Mouse (Mus musculus) C2C12 (cell line): ENCODE results near the gene Adgrb3. TPM values are rescaled to one million over a fixed set of nuclear protein-coding genes. Genes with fewer than 3 reads are reported as not detected.
"Not testable (repeated sequence)": the region's sequence is repeated elsewhere in the genome, so short reads cannot be mapped to it uniquely, and the experiment has no call there.

Experiments used
- H3K27me3 ChIP-seq: one replicate; pipeline ENCODE4 v1.6.1; 2011; ENCODE audit not compliant: control insufficient read depth, insufficient read depth, insufficient read length
- H3K36me3 ChIP-seq: one replicate; pipeline ENCODE4 v1.6.1; 2011; ENCODE audit not compliant: control insufficient read depth, insufficient read depth
- H3K4me3 ChIP-seq: one replicate; pipeline ENCODE4 v1.5.1; 2011; ENCODE audit warnings: mild to moderate bottlenecking, control low read depth; ENCODE audit not compliant: poor library complexity, insufficient read depth, severe bottlenecking
- H3K79me2 ChIP-seq: one replicate; pipeline ENCODE4 v1.6.1; 2011; ENCODE audit not compliant: control insufficient read depth, insufficient read depth
- H3K79me3 ChIP-seq: one replicate; pipeline ENCODE4 v1.6.1; 2011; ENCODE audit warnings: low read depth, control low read depth
- H3ac ChIP-seq: one replicate; pipeline ENCODE3; 2011; ENCODE audit warnings: low read depth; ENCODE audit not compliant: control insufficient read depth, insufficient read length
- CEBPB ChIP-seq: IDR thresholded peaks from one replicate; pipeline ENCODE4 v1.6.1; 2011; ENCODE audit warnings: low read depth, mild to moderate bottlenecking, control low read depth, moderate library complexity
- CTCF ChIP-seq: IDR thresholded peaks from one replicate; pipeline ENCODE4 v1.5.1; 2011; ENCODE audit not compliant: control insufficient read depth, insufficient read depth, insufficient read length
- FOSL1 ChIP-seq: IDR thresholded peaks from one replicate; pipeline ENCODE4 v1.8.0; 2011; ENCODE audit warnings: mild to moderate bottlenecking, low read length; ENCODE audit not compliant: poor library complexity, insufficient read depth, severe bottlenecking
- MAX ChIP-seq: IDR thresholded peaks from one replicate; pipeline ENCODE4 v1.6.1; 2011; ENCODE audit warnings: mild to moderate bottlenecking, control low read depth
- MYOD1 ChIP-seq: IDR thresholded peaks from one replicate; pipeline ENCODE4 v1.6.1; 2011; ENCODE audit warnings: low read depth; ENCODE audit not compliant: control insufficient read depth, insufficient read length
- MYOG ChIP-seq: IDR thresholded peaks from one replicate; pipeline ENCODE4 v1.6.1; 2011; ENCODE audit not compliant: control insufficient read depth, insufficient read length; ENCODE audit errors: extremely low read depth
- USF1 ChIP-seq: IDR thresholded peaks from one replicate; pipeline ENCODE4 v1.6.1; 2011; ENCODE audit warnings: low read depth, mild to moderate bottlenecking, control low read depth, moderate library complexity
- polyA plus RNA-seq: library from polyadenylated mRNA; unstranded; fragments of >200 nt; fragmentation: generic; extraction: Trizol; gene quantifications from one replicate; pipeline ENCODE4 v1.2.1, GENCODE M21; 2012; ENCODE audit warnings: missing spikeins

Gene Adgrb3
- polyA plus RNA-seq, 1 experiment, result not detected

- Histone ChIP-seq H3K27me3 (no peaks in the 10 kb centered on the region), H3K36me3 (no peaks in the 10 kb centered on the region), H3K4me3 (no peak overlapping the region), H3K79me3 (no peaks in the 10 kb centered on the region), H3K79me2 (no peaks in the 10 kb centered on the region), H3ac (no peak overlapping the region)
- TF ChIP-seq USF1 (no peak), CEBPB (no peak), FOSL1 (no peak), MYOD1 (no peak)
Measured at GRCm38 (mm10) chr1:25644256-25644655, 185.3 kb downstream of the Adgrb3 start.

DNA sequence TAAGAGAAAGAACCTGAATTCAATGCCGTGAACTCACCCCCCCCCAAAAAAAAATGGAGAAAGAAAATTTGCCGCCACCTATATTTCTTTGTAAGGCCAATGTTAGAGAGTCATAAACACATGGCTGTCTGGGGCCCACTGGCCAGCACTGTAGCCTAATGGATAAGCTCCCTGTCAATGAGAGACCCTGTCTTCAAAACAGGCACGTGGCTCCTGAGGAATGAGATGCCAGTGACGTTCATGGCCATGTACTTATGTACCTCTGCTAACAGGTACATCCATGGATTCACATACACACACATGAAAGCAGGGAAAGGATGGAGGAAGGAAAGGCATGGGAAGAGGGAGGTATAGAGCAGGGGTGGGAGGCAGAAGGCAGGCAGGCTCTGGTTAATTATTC, 208.0 kb downstream of the Adgrb3 start:
- Histone ChIP-seq H3K79me3 (no peaks in the 10 kb centered on the region), H3ac (no peak overlapping the region), H3K27me3 (no peaks in the 10 kb centered on the region), H3K36me3 (no peaks in the 10 kb centered on the region), H3K79me2 (no peaks in the 10 kb centered on the region), H3K4me3 (no peak overlapping the region)
- TF ChIP-seq MYOD1 (no peak), CTCF (no peak), MYOG (no peak), MAX (no peak), FOSL1 (no peak)

DNA sequence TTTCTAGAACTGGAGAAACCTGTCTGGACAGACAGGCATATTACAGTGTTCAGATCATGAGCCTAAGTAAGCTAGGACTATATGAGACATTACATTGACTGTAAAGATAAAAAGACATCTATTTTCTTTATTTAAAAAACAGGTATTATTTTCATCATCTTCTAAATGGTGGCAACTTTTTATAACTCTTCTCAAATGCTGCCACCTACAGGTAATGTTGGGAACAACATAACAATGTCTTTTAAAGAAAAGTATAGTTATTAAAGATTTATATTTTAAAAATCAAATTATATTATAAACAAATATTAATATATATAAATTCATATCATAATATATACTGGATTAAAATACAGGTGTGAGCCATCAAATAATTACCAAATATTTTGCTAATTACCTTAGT, 212.6 kb downstream of the Adgrb3 start:
- no peak overlapping the region for H3K4me3 ChIP-seq
- no peak overlapping the region for H3ac ChIP-seq
- H3K27me3 ChIP-seq, result no peaks in the 10 kb centered on the region
- no peaks in the 10 kb centered on the region for H3K79me3 ChIP-seq
- TF ChIP-seq MAX (no peak), USF1 (no peak), MYOG (no peak), CEBPB (no peak), FOSL1 (no peak), CTCF (no peak), MYOD1 (no peak)
- H3K79me2 ChIP-seq, result no peaks in the 10 kb centered on the region
- H3K36me3 ChIP-seq, result no peaks in the 10 kb centered on the region

DNA sequence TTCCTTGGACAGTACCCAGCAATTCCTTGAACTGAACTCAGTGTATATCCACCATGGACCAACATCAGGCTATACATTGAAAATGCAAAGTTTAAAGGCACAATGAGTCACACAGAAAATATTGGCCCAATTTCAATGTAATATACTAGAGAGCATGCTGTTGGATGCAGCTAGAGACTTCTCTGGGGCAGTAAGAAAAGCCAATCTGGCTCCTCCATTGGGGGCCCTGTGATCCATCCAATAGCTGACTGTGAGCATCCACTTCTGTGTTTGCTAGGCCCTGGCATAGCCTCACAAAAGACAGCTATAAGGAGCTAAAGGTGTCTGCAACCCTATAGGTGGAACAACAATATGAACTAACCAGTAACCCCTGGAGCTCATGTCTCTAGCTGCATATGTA, 218.7 kb downstream of the Adgrb3 start:
- H3K4me3 ChIP-seq, H3K79me3 ChIP-seq, H3ac ChIP-seq, H3K79me2 ChIP-seq, H3K36me3 ChIP-seq, H3K27me3 ChIP-seq: not testable (repeated sequence)

DNA sequence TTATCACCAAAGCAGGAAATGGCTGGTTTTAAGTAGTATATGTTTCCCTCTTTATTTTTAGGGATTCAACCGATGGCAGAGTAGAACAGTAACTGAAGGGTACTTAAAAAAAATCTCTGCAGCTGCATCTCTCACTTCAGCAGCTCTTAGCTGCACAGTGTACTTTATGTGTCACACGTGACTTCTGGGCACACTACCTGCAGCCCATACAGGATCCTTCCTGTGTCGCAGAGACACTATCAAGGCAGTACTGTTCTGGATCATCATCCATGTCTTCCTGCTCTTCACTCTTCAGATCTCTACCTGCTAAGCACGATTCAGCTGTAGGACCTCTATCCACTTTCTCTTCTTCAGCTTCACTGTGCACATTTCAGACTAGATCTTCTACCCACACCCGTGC, 230.6 kb downstream of the Adgrb3 start:
- H3K27me3 ChIP-seq, result no peaks in the 10 kb centered on the region

GRCm38 (mm10) chr1:25588568-25589118, 240.9 kb downstream of the Adgrb3 start:
- no peak overlapping the region for H3ac ChIP-seq
- no peak for TF ChIP-seq MYOD1
- TF ChIP-seq CEBPB, result no peak
- no peak for TF ChIP-seq MYOG
- no peak for TF ChIP-seq CTCF
- no peak for TF ChIP-seq FOSL1
- TF ChIP-seq USF1, result no peak
- no peak for TF ChIP-seq MAX
- H3K79me2 ChIP-seq, result no peaks in the 10 kb centered on the region
- H3K27me3 ChIP-seq, result no peaks in the 10 kb centered on the region
- no peak overlapping the region for H3K4me3 ChIP-seq
- H3K79me3 ChIP-seq, result no peaks in the 10 kb centered on the region
- H3K36me3 ChIP-seq, result no peaks in the 10 kb centered on the region

More for the DNA sequence above, 230.6 kb downstream of the Adgrb3 start:
- no peaks in the 10 kb centered on the region for H3K79me3 ChIP-seq
- H3K4me3 ChIP-seq, result no peak overlapping the region
- H3ac ChIP-seq, result no peak overlapping the region
- no peaks in the 10 kb centered on the region for H3K79me2 ChIP-seq
- no peak for TF ChIP-seq USF1
- H3K36me3 ChIP-seq, result no peaks in the 10 kb centered on the region
